Mouse (Mus musculus) MEL-GATA-1-ER (cell line): ENCODE results near the gene Rtn4rl1.
A peak's percentile ranks its signal among the peaks of the same experiment; 100 is the strongest.
"Not testable (repeated sequence)": the region's sequence is repeated elsewhere in the genome, so short reads cannot be mapped to it uniquely, and the experiment has no call there.

ENCODE experiments used
- DNase-seq: peaks from one replicate; pipeline ENCODE4 v3.0.0-alpha.2; 2012; ENCODE audit warnings: low read depth; ENCODE audit errors: extremely low read depth

Rtn4rl1 gene

GRCm38 (mm10) chr11:75295534-75295933 is 102.0 kb downstream of the Rtn4rl1 start:
- not testable (repeated sequence) for DNase-seq

GRCm38 (mm10) chr11:75296406-75297005 is 102.9 kb downstream of the Rtn4rl1 start:
- no peak for DNase-seq

- DNase-seq, result no peak
These were observed 104.0 kb downstream of the Rtn4rl1 start for GRCm38 (mm10) chr11:75297631-75298030.

- DNase-seq, result no peak
These were observed 104.9 kb downstream of the Rtn4rl1 start for GRCm38 (mm10) chr11:75298491-75298890.

- DNase-seq, result no peak
These were observed 106.2 kb downstream of the Rtn4rl1 start for GRCm38 (mm10) chr11:75299786-75300185.

- DNase-seq, result no peak
These were observed 107.4 kb downstream of the Rtn4rl1 start for GRCm38 (mm10) chr11:75300954-75301353.

- no peak for DNase-seq
These were observed 111.2 kb downstream of the Rtn4rl1 start for GRCm38 (mm10) chr11:75304797-75305196.

- DNase-seq, result no peak
These were observed 115.1 kb downstream of the Rtn4rl1 start for GRCm38 (mm10) chr11:75308650-75309049.

GRCm38 (mm10) chr11:75310813-75311212 is 117.2 kb downstream of the Rtn4rl1 start:
- DNase-seq, result no peak

GRCm38 (mm10) chr11:75311751-75312150 is 118.2 kb downstream of the Rtn4rl1 start:
- DNase-seq, result no peak

GRCm38 (mm10) chr11:75313834-75314233 is 120.3 kb downstream of the Rtn4rl1 start:
- DNase-seq, result peak; percentile 75
